In the genomic region with DNA sequence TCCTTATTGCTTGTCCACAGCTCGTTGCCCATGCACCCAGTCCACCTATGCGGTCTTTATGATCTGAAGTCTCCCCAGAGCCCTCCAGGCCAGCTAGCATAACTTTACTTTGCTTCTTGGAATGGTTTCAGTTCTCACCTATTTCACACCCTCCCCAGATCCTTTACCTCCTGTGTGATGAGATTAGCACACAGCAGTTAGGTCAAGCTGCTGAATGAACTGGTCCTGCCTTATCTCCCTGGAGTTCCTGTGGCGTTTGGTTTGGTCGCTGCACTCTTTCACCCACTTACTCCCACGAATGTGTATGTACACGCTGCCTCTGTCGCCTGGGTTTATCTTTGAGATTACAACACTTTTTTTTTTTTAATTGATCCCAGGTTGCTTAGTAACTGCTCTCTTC, we compare ENCODE assay signal across 26 mouse cellular contexts. TPM values are rescaled to one million over a fixed set of nuclear protein-coding genes. Genes with fewer than 3 reads are reported as not detected.
DNase-seq lines count a peak whose midpoint lies in the region; ATAC-seq and TF ChIP-seq lines count a peak whose summit lies in the region.
"Had no signal": no experiment of that assay in that cellular context is flagged by ENCODE, and none has a peak within 500 bp of the region (broad histone marks: within the 10 kb centered on the region; RNA-seq: fewer than 3 reads in every experiment).

No protein-coding gene starts in this region.

- 0 out of 2 replicates have a peak, but pooled peaks cover 7% of the 10 kb centered on the region for H3K4me1 ChIP-seq in heart, embryonic 10.5 days
- H3K4me1 ChIP-seq in liver, embryonic 12.5 days = peaks cover 30% of the 10 kb centered on the region
- peaks cover 16% of the 10 kb centered on the region for H3K4me1 ChIP-seq in liver, embryonic 16.5 days (ENCODE audit: control insufficient read depth, low read depth, low read length)
- peaks cover 4% of the 10 kb centered on the region for H3K4me1 ChIP-seq in intestine, postnatal 0 days (replicated peaks; ENCODE audit: control insufficient read depth, insufficient read depth, low read length)

- WGBS in heart, embryonic 10.5 days = 40% methylated on average over 7 of the region's 7 CpGs
- 16% methylated on average over 7 of the region's 7 CpGs for WGBS in liver, embryonic 12.5 days (ENCODE audit: insufficient replicate concordance)
- WGBS in liver, embryonic 16.5 days (ENCODE audit: insufficient replicate concordance) = 16% methylated on average over 7 of the region's 7 CpGs
- WGBS in intestine, postnatal 0 days = 51% methylated on average over 7 of the region's 7 CpGs

- peak; percentile 31 for DNase-seq in heart, adult 11 months
- no peak for DNase-seq in heart, embryonic 10.5 days (ENCODE audit: low spot score)
- DNase-seq in layer of hippocampus, adult 8-10 months (ENCODE audit: low spot score in 2 of 2) = no peak
- DNase-seq in cerebellum, postnatal 10 days = no peak
- DNase-seq in ovary, postnatal 36 days (ENCODE audit: low spot score) = no peak
- DNase-seq: adrenal gland, adult 2 months; adrenal gland, postnatal 25 days; B cell, adult 2 months; cerebellum, adult 11-12 months; cerebellum, adult 9-10 months; cerebellum, postnatal 36 days; gastrocnemius, postnatal 36 days; heart, adult 18-20 months; heart, postnatal 14 days had no signal

- no peak overlapping the region for H3K27ac ChIP-seq in heart, embryonic 10.5 days
- H3K27ac ChIP-seq in liver, embryonic 12.5 days = no peak overlapping the region
- H3K27ac ChIP-seq in liver, embryonic 16.5 days (ENCODE audit: low read length) = no peak overlapping the region
- no peak overlapping the region for H3K27ac ChIP-seq in intestine, postnatal 0 days (ENCODE audit: low read depth, low read length)
- H3K27ac ChIP-seq: embryonic facial prominence, embryonic 10.5 days; forebrain, embryonic 10.5 days; heart, embryonic 15.5 days; hindbrain, embryonic 14.5 days had no signal

- no peaks in the 10 kb centered on the region for H3K9me3 ChIP-seq in heart, embryonic 10.5 days
- H3K9me3 ChIP-seq in liver, embryonic 12.5 days (replicated peaks) = no peaks in the 10 kb centered on the region; the same call in 1 of the 2 replicates
- no peaks in the 10 kb centered on the region for H3K9me3 ChIP-seq in liver, embryonic 16.5 days (replicated peaks; ENCODE audit: control insufficient read depth, low read length)
- no peaks in the 10 kb centered on the region for H3K9me3 ChIP-seq in intestine, postnatal 0 days (ENCODE audit: control insufficient read depth)
- H3K9me3 ChIP-seq: embryonic facial prominence, embryonic 10.5 days; forebrain, embryonic 10.5 days; heart, embryonic 15.5 days had no signal

- H3K9ac ChIP-seq in liver, embryonic 12.5 days = no peak overlapping the region
- no peak overlapping the region for H3K9ac ChIP-seq in liver, embryonic 16.5 days (ENCODE audit: low read depth, low read length)
- no peak overlapping the region for H3K9ac ChIP-seq in intestine, postnatal 0 days (ENCODE audit: low read depth, low read length)
- H3K9ac ChIP-seq: heart, embryonic 15.5 days; hindbrain, embryonic 14.5 days had no signal

- H3K36me3 ChIP-seq in heart, embryonic 10.5 days = no peaks in the 10 kb centered on the region
- H3K36me3 ChIP-seq in liver, embryonic 12.5 days = no peaks in the 10 kb centered on the region
- H3K36me3 ChIP-seq in liver, embryonic 16.5 days (ENCODE audit: control insufficient read depth, insufficient read depth) = no peaks in the 10 kb centered on the region
- no peaks in the 10 kb centered on the region for H3K36me3 ChIP-seq in intestine, postnatal 0 days (ENCODE audit: control insufficient read depth, insufficient read depth)
- H3K36me3 ChIP-seq: embryonic facial prominence, embryonic 10.5 days; forebrain, embryonic 10.5 days; heart, embryonic 15.5 days had no signal

- ATAC-seq in liver, embryonic 12.5 days = peak; percentile 51; the same call in 1 of the 2 replicates
- 0 out of 2 replicates have a peak, but pooled peaks have one; percentile 41 for ATAC-seq in liver, embryonic 16.5 days (ENCODE audit: low read depth)
- no peak for ATAC-seq in intestine, postnatal 0 days
- ATAC-seq: CD4-positive, CD25-positive, alpha-beta regulatory T cell, adult 4 months; forebrain, embryonic 14.5 days; Patski had no signal

- H3K4me3 ChIP-seq in heart, embryonic 10.5 days = no peak overlapping the region
- H3K4me3 ChIP-seq in liver, embryonic 12.5 days = no peak overlapping the region
- H3K4me3 ChIP-seq in liver, embryonic 16.5 days (ENCODE audit: low read depth, low read length) = no peak overlapping the region
- no peak overlapping the region for H3K4me3 ChIP-seq in intestine, postnatal 0 days (ENCODE audit: low read depth, low read length)
- H3K4me3 ChIP-seq: embryonic facial prominence, embryonic 10.5 days; forebrain, embryonic 10.5 days; heart, embryonic 15.5 days had no signal

- no peak for TF ChIP-seq CTCF in intestine, postnatal 0 days (IDR thresholded peaks at IDR 0.05; ENCODE audit: low read depth)

- peak overlapping the region; percentile 25; the same call in 1 of the 2 replicates for H3K4me2 ChIP-seq in liver, embryonic 12.5 days
- 0 out of 2 replicates have a peak overlapping the region, but pooled peaks have one; percentile 2 for H3K4me2 ChIP-seq in liver, embryonic 16.5 days (ENCODE audit: low read depth, low read length)
- H3K4me2 ChIP-seq in intestine, postnatal 0 days (replicated peaks; ENCODE audit: low read depth) = no peak overlapping the region
- H3K4me2 ChIP-seq: heart, embryonic 11.5 days; heart, embryonic 15.5 days; hindbrain, embryonic 14.5 days had no signal

- H3K27me3 ChIP-seq in heart, embryonic 10.5 days (ENCODE audit: insufficient read depth, poor library complexity, severe bottlenecking) = no peaks in the 10 kb centered on the region
- H3K27me3 ChIP-seq in liver, embryonic 12.5 days (replicated peaks) = no peaks in the 10 kb centered on the region
- H3K27me3 ChIP-seq in liver, embryonic 16.5 days (ENCODE audit: control insufficient read depth, insufficient read depth, low read depth, low read length) = no peaks in the 10 kb centered on the region
- H3K27me3 ChIP-seq in intestine, postnatal 0 days (replicated peaks; ENCODE audit: control insufficient read depth, insufficient read depth, low read length) = no peaks in the 10 kb centered on the region
- H3K27me3 ChIP-seq: heart, embryonic 15.5 days had no signal

RNA-seq across cellular contexts. Expression of gene Dis3l2, which starts 3.2 kb away (rescaled TPM):
- polyA plus RNA-seq in heart, embryonic 10.5 days (2016; fragmentation: Nextera tagmentation; extraction: Ambion mirVana) = 20.6 and 23.2 TPM in 2 replicates
- polyA plus RNA-seq in liver, embryonic 12.5 days (2016; fragmentation: Nextera tagmentation; extraction: Ambion mirVana) = 13.2 and 15.0 TPM in 2 replicates
- polyA plus RNA-seq in liver, embryonic 16.5 days (2015; fragmentation: Nextera tagmentation; extraction: Ambion mirVana) = 8.6 and 9.2 TPM in 2 replicates
- total RNA-seq in layer of hippocampus, adult 8-10 months (2022) = 10 to 100 TPM; 25.6 to 31.1 (median 27.2) TPM
- 11.7 and 12.5 TPM in 2 replicates for polyA plus RNA-seq in intestine, postnatal 0 days (2015; fragmentation: Nextera tagmentation; extraction: Ambion mirVana)

RNA-seq across cellular contexts. Expression of gene Nppc, which starts 30.0 kb away (rescaled TPM):
- polyA plus RNA-seq in heart, embryonic 10.5 days (2016; fragmentation: Nextera tagmentation; extraction: Ambion mirVana) = 0.37 and 0.38 TPM in 2 replicates
- not detected in 2 replicates for polyA plus RNA-seq in liver, embryonic 12.5 days (2016; fragmentation: Nextera tagmentation; extraction: Ambion mirVana)
- polyA plus RNA-seq in liver, embryonic 16.5 days (2015; fragmentation: Nextera tagmentation; extraction: Ambion mirVana) = not detected in 2 replicates
- total RNA-seq in layer of hippocampus, adult 8-10 months (2022) = 1 to 10 TPM; 7.3 to 8.6 (median 7.9) TPM
- 0.30 and 0.38 TPM in 2 replicates for polyA plus RNA-seq in intestine, postnatal 0 days (2015; fragmentation: Nextera tagmentation; extraction: Ambion mirVana)
- total RNA-seq: adrenal gland, postnatal 25 days; heart, adult 18-20 months; hematopoietic stem cell, adult 5-6 weeks had no signal
- polyA plus RNA-seq: CD4-positive, CD25-positive, alpha-beta regulatory T cell, adult 4 months had no signal
